Mouse (Mus musculus): ENCODE results near the gene Trim9.

GRCm38 (mm10) chr12:70247683-70248474 lies 99.5 kb downstream of the Trim9 start:
- no peak for TF ChIP-seq CTCF (IDR thresholded peaks at IDR 0.05; ENCODE audit: extremely low read depth, insufficient read depth, insufficient read length, insufficient replicate concordance)
- no peak for TF ChIP-seq POLR2A (IDR thresholded peaks at IDR 0.05; ENCODE audit: low read depth, low read length)
